Mouse (Mus musculus): ENCODE data around the gene Zfp39. TPM values are rescaled to one million over a fixed set of nuclear protein-coding genes. Genes with fewer than 3 reads are reported as not detected.

Gene Zfp39
- 3.5 and 3.9 TPM in 2 replicates for polyA plus RNA-seq (2015; fragmentation: Nextera tagmentation; extraction: Ambion mirVana)

DNA sequence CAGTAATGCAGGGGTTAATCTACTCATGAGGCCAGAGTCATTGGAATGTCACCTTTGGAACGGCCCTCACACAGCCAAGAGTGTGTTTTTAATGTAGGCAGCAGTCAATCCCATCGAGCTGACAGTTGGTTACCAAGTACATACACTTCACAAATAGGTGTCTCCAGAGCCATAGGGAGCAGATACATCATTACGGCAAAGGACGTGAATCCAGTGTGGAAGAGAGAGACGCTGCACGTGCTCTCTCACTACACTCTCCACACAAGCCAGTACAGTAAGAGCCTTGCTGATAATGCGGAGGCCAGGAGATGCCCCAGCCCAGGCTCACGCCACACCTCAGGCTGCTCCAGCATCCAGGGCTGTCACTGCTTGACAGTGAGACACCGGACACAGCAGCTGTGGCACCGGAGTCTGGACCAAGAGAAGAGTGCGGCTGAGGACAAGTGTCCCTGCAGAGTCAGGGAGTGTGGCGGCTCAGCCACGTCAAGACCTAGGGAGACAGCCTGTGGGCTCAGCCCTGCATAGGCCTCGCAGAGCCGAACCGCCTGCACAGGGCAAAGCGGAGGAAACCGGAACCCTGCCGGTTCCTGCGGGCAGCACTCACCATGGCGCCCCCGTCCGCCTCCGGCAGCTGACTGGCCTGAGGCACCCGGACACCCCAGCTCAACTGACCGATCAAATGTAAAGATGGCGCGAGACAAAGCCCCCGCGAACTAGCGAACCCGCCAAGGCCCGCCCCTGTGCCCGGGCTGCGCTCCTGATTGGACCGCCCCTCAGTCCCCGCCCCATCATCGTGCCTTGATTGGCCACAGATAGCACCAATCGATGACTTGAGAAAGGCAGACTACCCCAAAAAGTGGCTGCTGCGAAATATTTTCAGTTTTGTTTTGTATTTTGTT lies at the start of gene Zfp39:
TSS of gene Zfp39 (minus strand) at position 715 of the 899 bp plus-strand sequence.
- ATAC-seq, result peak; percentile 98
- Histone ChIP-seq H3K36me3 (ENCODE audit: control insufficient read depth, insufficient read depth, low read length) (peaks cover 9% of the 10 kb centered on the region), H3K4me3 (ENCODE audit: low read length) (peak within 1 kb of the TSS; percentile 78), H3K27ac (ENCODE audit: low read length) (peak within 1 kb of the TSS; percentile 89), H3K4me1 (ENCODE audit: control insufficient read depth, insufficient read depth, low read length) (no peaks in the 10 kb centered on the region), H3K9me3 (ENCODE audit: control insufficient read depth, low read length) (no peaks in the 10 kb centered on the region), H3K27me3 (replicated peaks; ENCODE audit: control insufficient read depth, insufficient read depth, low read length) (no peaks in the 10 kb centered on the region), H3K4me2 (ENCODE audit: low read depth, low read length) (peak within 1 kb of the TSS; percentile 88), H3K9ac (ENCODE audit: low read depth, low read length) (peak within 1 kb of the TSS; percentile 85)
- under 1% methylated on average over 39 of the region's 40 CpGs for WGBS

DNA sequence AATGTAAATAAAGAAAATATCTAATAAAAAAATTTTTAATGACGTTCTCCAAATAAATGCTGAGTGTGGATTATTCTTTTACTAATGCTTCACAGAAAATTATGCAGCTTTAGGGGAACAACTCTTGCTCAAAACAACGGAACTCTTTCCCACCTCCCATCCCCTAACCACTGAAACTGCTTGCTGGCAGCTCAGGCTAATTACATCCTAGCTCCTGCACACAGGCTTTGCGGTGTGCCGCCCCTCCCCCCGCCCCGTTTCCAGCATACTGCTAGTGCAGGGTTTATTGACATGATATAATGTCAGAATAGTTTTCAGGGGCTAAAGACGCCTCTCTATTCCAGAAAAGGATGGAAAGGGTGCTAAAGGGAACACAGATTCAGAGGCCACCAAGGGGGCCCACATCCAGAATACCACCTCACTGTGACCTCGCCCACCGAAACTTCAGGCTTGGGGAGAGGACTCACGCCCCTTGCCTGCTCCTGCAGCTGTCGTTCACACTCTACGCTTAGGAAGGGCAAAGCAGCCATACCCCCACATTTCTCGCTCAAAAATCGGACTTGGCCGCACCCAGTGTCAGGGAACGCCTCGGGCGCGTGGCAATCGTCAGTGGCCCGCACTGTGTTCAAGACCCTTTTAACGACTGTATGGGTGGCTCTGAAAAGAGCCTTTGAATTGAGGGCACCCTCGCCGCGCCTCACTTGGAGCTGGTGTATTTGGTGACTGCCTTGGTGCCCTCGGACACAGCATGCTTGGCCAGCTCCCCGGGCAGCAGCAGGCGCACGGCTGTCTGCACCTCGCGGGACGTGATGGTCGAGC lies 49.5 kb upstream of the Zfp39 start:
- peak overlapping the region; percentile 96 for H3K4me2 ChIP-seq (ENCODE audit: low read depth, low read length)

DNA sequence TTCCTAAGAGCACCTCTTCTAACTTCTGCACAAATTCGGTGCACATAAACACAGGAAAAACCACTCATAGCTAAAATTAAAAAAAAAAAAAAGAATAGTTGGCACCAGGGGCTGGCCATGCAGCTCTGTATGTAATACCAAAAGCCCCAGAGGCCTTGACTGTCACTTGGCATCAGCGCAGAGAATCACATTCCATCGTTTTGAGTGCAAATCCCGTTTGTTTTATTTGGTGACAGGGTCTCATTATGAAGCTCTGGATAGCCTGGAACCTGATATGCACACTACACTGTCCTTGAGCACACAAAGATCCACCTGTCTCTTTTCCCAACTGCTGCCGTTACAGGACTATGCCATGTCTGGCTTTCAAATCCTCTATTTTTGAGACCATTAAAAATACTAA lies 47.2 kb upstream of the Zfp39 start:
- H3K36me3 ChIP-seq (ENCODE audit: control insufficient read depth, insufficient read depth, low read length), result no peaks in the 10 kb centered on the region
- H3K4me2 ChIP-seq (ENCODE audit: low read depth, low read length), result no peak overlapping the region
- no peaks in the 10 kb centered on the region for H3K27me3 ChIP-seq (replicated peaks; ENCODE audit: control insufficient read depth, insufficient read depth, low read length)
- no peak overlapping the region for H3K27ac ChIP-seq (ENCODE audit: low read length)
- H3K9ac ChIP-seq (ENCODE audit: low read depth, low read length), result no peak overlapping the region
- H3K4me3 ChIP-seq (ENCODE audit: low read length), result no peak overlapping the region
- 75% methylated on average over 5 of the region's 5 CpGs for WGBS
- peaks cover 14% of the 10 kb centered on the region for H3K4me1 ChIP-seq (ENCODE audit: control insufficient read depth, insufficient read depth, low read length)
- ATAC-seq, result no peak
- no peaks in the 10 kb centered on the region for H3K9me3 ChIP-seq (ENCODE audit: control insufficient read depth, low read length)

More for the DNA sequence above, 49.5 kb upstream of the Zfp39 start:
- H3K4me3 ChIP-seq (ENCODE audit: low read length), result peak overlapping the region; percentile 66
- under 1% methylated on average over 33 of the region's 33 CpGs for WGBS
- peak overlapping the region; percentile 90 for H3K27ac ChIP-seq (ENCODE audit: low read length)
- peak overlapping the region; percentile 77 for H3K9ac ChIP-seq (ENCODE audit: low read depth, low read length)
- no peaks in the 10 kb centered on the region for H3K27me3 ChIP-seq (replicated peaks; ENCODE audit: control insufficient read depth, insufficient read depth, low read length)
- H3K36me3 ChIP-seq (ENCODE audit: control insufficient read depth, insufficient read depth, low read length), result peaks cover 6% of the 10 kb centered on the region; the same call in 1 of the 2 replicates
- H3K4me1 ChIP-seq (ENCODE audit: control insufficient read depth, insufficient read depth, low read length), result peaks cover 24% of the 10 kb centered on the region
- H3K9me3 ChIP-seq (ENCODE audit: control insufficient read depth, low read length), result no peaks in the 10 kb centered on the region
- ATAC-seq, result peak; percentile 43

DNA sequence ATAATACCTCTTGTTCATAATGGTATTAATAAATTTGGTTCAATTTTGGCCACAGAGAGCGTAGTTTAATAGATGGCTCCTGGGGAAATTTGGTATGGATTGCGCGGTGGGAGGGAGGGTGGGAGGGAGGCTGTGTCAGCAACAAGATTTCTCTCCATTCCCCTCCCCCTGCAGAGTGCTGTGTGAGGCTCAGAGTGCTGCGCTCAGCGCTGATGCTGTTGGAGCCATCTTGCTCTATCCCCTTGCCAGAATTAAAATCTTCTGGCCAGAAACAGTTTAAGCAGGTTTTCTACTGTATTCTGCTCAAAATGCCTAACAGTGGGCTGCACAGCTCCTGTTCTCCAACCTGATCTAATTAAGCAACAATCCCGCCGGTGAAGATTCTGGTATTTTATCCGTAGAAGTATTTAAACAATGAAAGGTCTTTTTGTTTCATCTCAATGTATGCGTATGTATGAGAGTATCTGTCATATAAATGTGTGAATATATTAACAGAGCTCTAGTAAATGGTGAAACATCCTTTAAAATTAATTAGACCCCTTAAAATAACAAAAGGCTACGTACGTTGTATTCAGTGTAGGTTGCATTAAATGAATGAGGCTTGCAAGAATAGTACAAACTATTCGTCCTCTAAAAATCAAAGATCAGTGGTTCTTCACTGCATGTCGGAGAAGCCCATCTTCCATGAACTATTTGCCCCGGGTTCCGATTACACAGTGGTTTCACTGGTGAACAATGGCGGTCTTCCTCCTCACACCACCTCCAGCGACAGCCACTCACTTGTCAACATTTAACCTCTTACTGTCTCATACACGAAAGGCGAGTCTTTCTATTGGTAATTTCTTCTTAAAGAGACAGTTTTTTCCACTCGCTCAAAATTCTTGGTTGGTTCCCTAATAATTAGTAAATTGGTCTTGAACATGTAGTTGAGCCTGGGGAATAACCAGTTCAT lies 45.7 kb upstream of the Zfp39 start:
- peaks cover 14% of the 10 kb centered on the region for H3K4me1 ChIP-seq (ENCODE audit: control insufficient read depth, insufficient read depth, low read length)
- no peaks in the 10 kb centered on the region for H3K9me3 ChIP-seq (ENCODE audit: control insufficient read depth, low read length)
- no peaks in the 10 kb centered on the region for H3K36me3 ChIP-seq (ENCODE audit: control insufficient read depth, insufficient read depth, low read length)
- peak overlapping the region; percentile 82 for H3K27ac ChIP-seq (ENCODE audit: low read length)
- H3K9ac ChIP-seq (ENCODE audit: low read depth, low read length), result peak overlapping the region; percentile 63
- no peaks in the 10 kb centered on the region for H3K27me3 ChIP-seq (replicated peaks; ENCODE audit: control insufficient read depth, insufficient read depth, low read length)
- 11% methylated on average over 20 of the region's 20 CpGs for WGBS
- no peak for ATAC-seq
- peak overlapping the region; percentile 49 for H3K4me3 ChIP-seq (ENCODE audit: low read length)
- H3K4me2 ChIP-seq (ENCODE audit: low read depth, low read length), result peak overlapping the region; percentile 48

DNA sequence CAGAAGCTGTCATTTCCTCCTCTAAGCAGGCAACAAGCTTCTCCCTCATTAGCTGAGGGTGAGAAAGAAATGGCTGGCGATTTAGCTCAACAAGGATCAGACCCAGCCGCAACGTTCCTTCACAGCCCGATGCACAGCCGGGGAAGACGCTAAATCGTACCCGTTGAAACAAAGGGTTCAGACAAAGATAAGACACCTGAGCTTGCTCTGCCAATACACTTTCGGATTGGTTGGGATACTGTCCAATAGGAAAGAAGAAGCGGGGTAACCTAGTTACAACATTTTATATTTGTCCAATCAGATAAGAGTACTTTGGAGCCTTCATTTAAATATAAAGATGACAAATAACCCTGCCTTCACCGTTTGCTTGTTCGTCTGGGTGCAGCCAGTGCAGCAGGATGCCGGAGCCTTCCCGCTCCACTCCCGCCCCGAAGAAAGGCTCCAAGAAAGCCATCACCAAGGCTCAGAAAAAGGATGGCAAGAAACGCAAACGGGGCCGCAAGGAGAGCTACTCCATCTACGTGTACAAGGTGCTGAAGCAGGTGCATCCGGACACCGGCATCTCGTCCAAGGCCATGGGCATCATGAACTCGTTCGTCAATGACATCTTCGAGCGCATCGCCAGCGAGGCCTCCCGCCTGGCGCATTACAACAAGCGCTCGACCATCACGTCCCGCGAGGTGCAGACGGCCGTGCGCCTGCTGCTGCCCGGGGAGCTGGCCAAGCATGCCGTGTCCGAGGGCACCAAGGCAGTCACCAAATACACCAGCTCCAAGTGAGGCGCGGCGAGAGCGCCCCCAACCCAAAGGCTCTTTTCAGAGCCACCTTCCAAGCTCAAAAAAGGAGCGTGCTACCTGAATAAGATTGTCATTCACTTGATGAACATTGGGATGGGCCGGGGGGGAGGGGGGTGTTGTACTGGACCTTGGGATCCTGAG lies 44.8 kb upstream of the Zfp39 start, which contains the start of gene Hist3h2ba:
TSS of gene Hist3h2ba (plus strand) at position 379 of the 938 bp plus-strand sequence.
- peaks cover 14% of the 10 kb centered on the region for H3K4me1 ChIP-seq (ENCODE audit: control insufficient read depth, insufficient read depth, low read length)
- peak within 1 kb of the TSS; percentile 49 for H3K4me3 ChIP-seq (ENCODE audit: low read length)
- peak within 1 kb of the TSS; percentile 63 for H3K9ac ChIP-seq (ENCODE audit: low read depth, low read length)
- no peaks in the 10 kb centered on the region for H3K36me3 ChIP-seq (ENCODE audit: control insufficient read depth, insufficient read depth, low read length)
- under 1% methylated on average over 48 of the region's 48 CpGs for WGBS
- no peaks in the 10 kb centered on the region for H3K27me3 ChIP-seq (replicated peaks; ENCODE audit: control insufficient read depth, insufficient read depth, low read length)
- ATAC-seq, result peak; percentile 89
- H3K9me3 ChIP-seq (ENCODE audit: control insufficient read depth, low read length), result no peaks in the 10 kb centered on the region
- H3K27ac ChIP-seq (ENCODE audit: low read length), result peak within 1 kb of the TSS; percentile 82
- H3K4me2 ChIP-seq (ENCODE audit: low read depth, low read length), result peak within 1 kb of the TSS; percentile 48

DNA sequence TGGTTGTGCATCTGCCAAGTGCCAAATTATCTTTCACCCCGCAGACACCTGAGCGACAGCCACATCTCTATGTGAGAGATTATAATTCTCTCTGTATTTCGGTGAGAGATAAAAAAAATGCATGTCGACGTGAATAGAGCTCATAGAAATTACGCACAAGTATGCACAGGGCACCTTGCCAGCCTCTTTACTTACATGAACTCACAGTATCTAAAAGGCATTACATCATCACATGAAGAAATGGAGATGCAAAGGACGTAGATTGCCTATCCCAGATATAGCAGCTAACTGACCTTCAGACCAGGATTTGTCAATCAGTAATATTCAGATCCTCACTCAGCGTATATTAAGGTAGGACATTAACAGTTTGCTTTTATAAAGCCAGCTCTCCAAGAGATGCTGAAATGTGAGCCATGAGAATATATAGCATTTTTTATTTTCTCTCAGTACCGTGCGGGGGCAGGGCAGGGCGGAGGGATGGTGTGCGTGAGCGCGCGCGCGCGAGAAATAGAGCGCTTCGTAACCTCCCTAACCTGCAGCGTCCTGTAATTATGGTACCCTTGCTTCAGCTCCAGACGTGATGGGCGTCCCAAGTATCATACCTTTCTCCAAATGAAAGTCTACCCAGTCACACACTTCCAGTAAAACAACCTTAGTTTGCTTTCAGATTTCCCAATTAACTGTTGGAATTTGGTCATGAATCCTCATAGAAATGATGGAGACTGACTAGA lies 43.9 kb upstream of the Zfp39 start:
- H3K4me2 ChIP-seq (ENCODE audit: low read depth, low read length), result peak overlapping the region; percentile 48
- no peaks in the 10 kb centered on the region for H3K36me3 ChIP-seq (ENCODE audit: control insufficient read depth, insufficient read depth, low read length)
- 10% methylated on average over 23 of the region's 23 CpGs for WGBS
- ATAC-seq, result peak; percentile 56
- peaks cover 8% of the 10 kb centered on the region for H3K4me1 ChIP-seq (ENCODE audit: control insufficient read depth, insufficient read depth, low read length)
- peak overlapping the region; percentile 49 for H3K4me3 ChIP-seq (ENCODE audit: low read length)
- no peaks in the 10 kb centered on the region for H3K27me3 ChIP-seq (replicated peaks; ENCODE audit: control insufficient read depth, insufficient read depth, low read length)
- H3K27ac ChIP-seq (ENCODE audit: low read length), result peak overlapping the region; percentile 25
- no peaks in the 10 kb centered on the region for H3K9me3 ChIP-seq (ENCODE audit: control insufficient read depth, low read length)
- H3K9ac ChIP-seq (ENCODE audit: low read depth, low read length), result peak overlapping the region; percentile 10

DNA sequence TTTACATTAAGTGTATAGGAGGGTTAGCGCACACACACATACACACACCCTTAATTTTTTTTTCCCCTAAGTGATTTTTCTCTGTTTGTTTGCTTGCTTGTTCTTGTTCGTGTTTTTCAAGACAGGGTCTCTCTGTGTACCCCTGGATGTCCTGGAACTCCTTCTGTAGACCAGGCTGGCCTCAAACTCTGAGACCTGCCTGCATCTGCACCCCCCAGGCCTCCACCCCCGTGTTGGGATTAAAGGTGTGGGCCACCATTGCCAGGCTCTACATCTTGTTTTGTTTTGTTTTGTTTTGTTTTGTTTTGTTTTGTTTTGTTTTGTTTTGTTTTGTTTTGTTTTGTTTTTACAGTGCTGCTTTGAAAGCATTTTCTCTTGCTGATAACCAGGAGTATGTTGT lies 43.3 kb upstream of the Zfp39 start:
- Histone ChIP-seq H3K27ac (ENCODE audit: low read length) (no peak overlapping the region), H3K4me1 (ENCODE audit: control insufficient read depth, insufficient read depth, low read length) (peaks cover 8% of the 10 kb centered on the region), H3K9ac (ENCODE audit: low read depth, low read length) (no peak overlapping the region), H3K36me3 (ENCODE audit: control insufficient read depth, insufficient read depth, low read length) (no peaks in the 10 kb centered on the region), H3K9me3 (ENCODE audit: control insufficient read depth, low read length) (no peaks in the 10 kb centered on the region), H3K27me3 (replicated peaks; ENCODE audit: control insufficient read depth, insufficient read depth, low read length) (no peaks in the 10 kb centered on the region), H3K4me3 (ENCODE audit: low read length) (no peak overlapping the region), H3K4me2 (ENCODE audit: low read depth, low read length) (no peak overlapping the region)
- WGBS, result 79% methylated on average over 3 of the region's 3 CpGs
- ATAC-seq, result no peak

All from intestine, embryonic 16.5 days (tissue).